Mouse (Mus musculus) hindbrain, embryonic 11.5 days (tissue): ENCODE measurements at regions not wholly inside any gene's neighbourhood (a gene's known extent, or its start where the extent isn't known, plus 50 kb on each side); places are given as distances from the start of the nearest gene placed in this dataset.

ENCODE experiments used
- ATAC-seq: fragments of 200-750 bp; cut with Nextera tagmentation; 2 replicates; pipeline ENCODE4 v1.8.0; 2017; ENCODE audit warnings: mild to moderate bottlenecking, moderate TSS enrichment, moderate library complexity; ENCODE audit not compliant: low FRiP score
- DNase-seq: peaks from one replicate; pipeline ENCODE4 v3.0.0-alpha.2; 2015; ENCODE audit warnings: low spot score
- H3K27ac ChIP-seq: fragments of 300-500 bp; sonication (generic); 2 replicates; pipeline ENCODE4 v1.5.1; 2014; ENCODE audit warnings: mild to moderate bottlenecking, low read depth, low read length
- H3K27me3 ChIP-seq: fragments of 300-500 bp; sonication (generic); 2 replicates; pipeline ENCODE4 v1.6.1; 2014; ENCODE audit warnings: mild to moderate bottlenecking, low read length, moderate library complexity, mixed read lengths; ENCODE audit not compliant: control insufficient read depth, insufficient read depth
- H3K36me3 ChIP-seq: fragments of 300-500 bp; sonication (generic); 2 replicates; pipeline ENCODE4 v1.6.1; 2014; ENCODE audit warnings: mild to moderate bottlenecking, low read length, moderate library complexity, mixed read lengths; ENCODE audit not compliant: control insufficient read depth, insufficient read depth
- H3K4me1 ChIP-seq: fragments of 300-500 bp; sonication (generic); replicated peaks from 2 replicates; pipeline ENCODE4 v1.6.1; 2014; ENCODE audit warnings: low read length, mixed read lengths; ENCODE audit not compliant: control insufficient read depth, insufficient read depth
- H3K4me2 ChIP-seq: fragments of 300-500 bp; sonication (generic); replicated peaks from 2 replicates; pipeline ENCODE4 v1.6.1; 2014; ENCODE audit warnings: mild to moderate bottlenecking, low read depth, low read length
- H3K4me3 ChIP-seq: fragments of 300-500 bp; sonication (generic); 2 replicates; pipeline ENCODE4 v1.5.1; 2014; ENCODE audit warnings: low read depth, low read length
- H3K9ac ChIP-seq: fragments of 300-500 bp; sonication (generic); 2 replicates; pipeline ENCODE4 v1.6.1; 2014; ENCODE audit warnings: low read depth, low read length
- H3K9me3 ChIP-seq: fragments of 300-500 bp; sonication (generic); 2 replicates; pipeline ENCODE4 v1.6.1; 2016; ENCODE audit warnings: low read length; ENCODE audit not compliant: control insufficient read depth
- WGBS: fragments of 180-500 bp; shearing (Covaris S2); extraction: QIAGEN DNeasy Blood & Tissue Kit; methylation state at CpG from one replicate; pipeline ENCODE4 v1.1.7; 2014; 5-methylcytosine and 5-hydroxymethylcytosine counted together

DNA sequence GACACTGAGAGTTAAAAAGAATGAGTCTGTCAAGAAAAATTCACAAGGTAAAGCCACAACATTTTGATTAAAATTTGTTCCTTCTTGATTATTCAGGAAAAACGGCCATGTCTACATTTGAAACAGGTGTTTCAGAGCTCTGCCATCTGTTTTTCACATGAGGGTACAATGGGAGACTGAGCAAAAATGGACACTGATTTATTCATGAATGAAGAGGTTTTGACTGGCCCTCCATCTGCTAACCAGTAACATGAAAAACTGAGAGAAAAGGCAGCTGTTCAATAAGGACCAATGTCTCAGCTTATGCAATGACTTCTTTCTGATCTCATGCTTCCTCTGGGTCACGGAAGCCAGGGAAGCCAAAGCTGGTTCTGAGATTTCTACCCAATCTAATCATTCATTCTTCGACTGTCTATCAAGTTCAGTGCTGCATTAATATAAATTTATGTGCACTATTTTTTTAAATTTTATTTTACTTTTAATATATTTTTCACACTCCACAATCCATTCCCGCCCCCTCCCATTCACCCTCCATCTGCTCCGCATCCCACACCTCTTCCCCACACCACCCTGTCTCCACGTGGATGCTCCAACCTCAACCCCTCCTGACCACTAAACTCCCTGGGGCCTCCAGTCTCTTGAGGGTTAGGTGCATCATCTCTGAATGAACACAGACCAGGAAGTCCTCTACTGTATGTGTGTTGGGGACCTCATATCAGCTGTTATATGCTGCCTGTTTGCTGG, 1372.4 kb upstream of the Sel1l start:
- Histone ChIP-seq H3K27me3 (no peaks in the 10 kb centered on the region), H3K9me3 (no peaks in the 10 kb centered on the region), H3K4me2 (no peak overlapping the region), H3K36me3 (no peaks in the 10 kb centered on the region), H3K9ac (no peak overlapping the region), H3K27ac (no peak overlapping the region), H3K4me3 (no peak overlapping the region), H3K4me1 (no peaks in the 10 kb centered on the region)
- 67% methylated on average over 6 of the region's 6 CpGs for WGBS
- ATAC-seq (peak; percentile 79), DNase-seq (peak; percentile 10)

DNA sequence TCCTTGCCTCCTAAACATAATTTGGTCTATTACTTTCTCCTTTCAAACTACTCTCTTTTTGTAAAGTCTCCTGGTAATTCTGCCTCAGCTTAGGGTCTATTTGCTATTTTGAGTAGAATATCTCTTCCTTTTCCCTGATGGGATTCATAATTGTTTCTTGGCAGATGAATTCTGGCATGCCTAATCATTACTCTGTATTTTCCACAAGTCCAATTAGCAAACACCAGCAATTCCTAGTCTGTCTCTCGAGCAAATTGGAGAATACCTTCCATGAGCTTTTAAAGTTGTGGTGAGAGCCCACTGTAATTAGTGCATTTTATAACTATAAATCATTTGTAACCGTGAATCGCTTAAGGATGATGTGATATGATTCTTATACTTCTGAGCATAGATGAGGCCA, 1358.6 kb upstream of the Sel1l start:
- Histone ChIP-seq H3K27ac (no peak overlapping the region), H3K9me3 (no peaks in the 10 kb centered on the region), H3K4me3 (no peak overlapping the region), H3K36me3 (no peaks in the 10 kb centered on the region), H3K9ac (no peak overlapping the region), H3K4me2 (no peak overlapping the region), H3K27me3 (no peaks in the 10 kb centered on the region), H3K4me1 (no peaks in the 10 kb centered on the region)
- DNase-seq (no peak), ATAC-seq (no peak)
- WGBS, result 89% methylated on average over 3 of the region's 3 CpGs

GRCm38 (mm10) chr12:93188940-93189339, 1340.0 kb upstream of the Sel1l start:
- DNase-seq, result no peak
- 77% methylated on average over 1 of the region's 1 CpGs for WGBS
- no peaks in the 10 kb centered on the region for H3K9me3 ChIP-seq
- ATAC-seq, result no peak
- no peaks in the 10 kb centered on the region for H3K36me3 ChIP-seq
- H3K4me2 ChIP-seq, result no peak overlapping the region
- H3K27ac ChIP-seq, result no peak overlapping the region
- H3K9ac ChIP-seq, result no peak overlapping the region
- H3K4me1 ChIP-seq, result no peaks in the 10 kb centered on the region
- no peak overlapping the region for H3K4me3 ChIP-seq
- H3K27me3 ChIP-seq, result no peaks in the 10 kb centered on the region

DNA sequence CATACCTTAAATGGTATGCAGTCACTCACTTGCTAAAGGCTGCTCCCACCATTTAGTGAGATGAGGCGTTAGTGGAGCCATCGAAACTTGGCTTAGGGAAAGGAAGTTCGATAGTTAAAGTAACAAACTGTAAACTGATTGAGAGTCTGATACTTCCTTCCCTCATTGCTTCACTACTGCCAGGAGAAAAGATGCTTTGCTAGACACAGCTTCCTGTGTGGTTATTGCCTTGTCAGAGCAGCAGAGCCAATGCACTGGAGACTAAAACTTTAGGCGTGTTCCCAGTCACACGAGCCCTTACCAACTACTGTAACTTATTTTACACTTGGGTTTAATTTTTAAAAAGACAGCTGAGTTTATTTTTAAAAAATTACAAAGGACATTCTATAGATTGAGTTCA, 1324.8 kb upstream of the Sel1l start:
- H3K9ac ChIP-seq, result no peak overlapping the region
- no peak overlapping the region for H3K4me2 ChIP-seq
- no peak overlapping the region for H3K27ac ChIP-seq
- no peaks in the 10 kb centered on the region for H3K4me1 ChIP-seq
- no peaks in the 10 kb centered on the region for H3K36me3 ChIP-seq
- H3K4me3 ChIP-seq, result no peak overlapping the region
- H3K9me3 ChIP-seq, result no peaks in the 10 kb centered on the region
- ATAC-seq, result no peak
- no peak for DNase-seq
- WGBS, result 91% methylated on average over 5 of the region's 5 CpGs
- H3K27me3 ChIP-seq, result no peaks in the 10 kb centered on the region

DNA sequence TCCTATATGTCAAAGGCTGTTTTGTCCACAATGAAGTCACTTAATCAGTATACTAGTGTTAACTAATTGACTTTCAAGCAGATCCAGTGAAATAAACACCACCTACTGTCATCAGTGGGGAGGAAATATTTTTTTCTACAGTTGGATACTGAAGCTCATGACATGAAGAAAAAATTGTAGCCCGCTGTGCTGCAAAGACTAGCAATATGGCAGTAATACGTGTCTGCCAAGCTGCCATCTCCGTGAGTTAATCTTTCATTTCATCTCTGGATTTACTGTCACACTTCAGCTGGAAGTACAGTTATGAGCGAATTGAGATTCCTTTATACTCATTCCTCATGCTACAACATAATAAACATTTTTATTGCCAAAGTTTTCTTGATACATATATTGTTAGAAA, 1311.3 kb upstream of the Sel1l start:
- H3K9ac ChIP-seq, result no peak overlapping the region
- no peak overlapping the region for H3K27ac ChIP-seq
- 92% methylated on average over 4 of the region's 4 CpGs for WGBS
- no peaks in the 10 kb centered on the region for H3K36me3 ChIP-seq
- no peaks in the 10 kb centered on the region for H3K27me3 ChIP-seq
- no peak overlapping the region for H3K4me3 ChIP-seq
- H3K4me1 ChIP-seq, result no peaks in the 10 kb centered on the region
- DNase-seq, result no peak
- no peak overlapping the region for H3K4me2 ChIP-seq
- no peak for ATAC-seq
- H3K9me3 ChIP-seq, result no peaks in the 10 kb centered on the region

GRCm38 (mm10) chr12:93152618-93153245, 1303.8 kb upstream of the Sel1l start:
- Histone ChIP-seq H3K36me3 (no peaks in the 10 kb centered on the region), H3K4me3 (no peak overlapping the region), H3K27ac (no peak overlapping the region), H3K4me1 (no peaks in the 10 kb centered on the region), H3K9ac (no peak overlapping the region), H3K4me2 (no peak overlapping the region), H3K9me3 (no peaks in the 10 kb centered on the region), H3K27me3 (no peaks in the 10 kb centered on the region)
- DNase-seq (peak; percentile 72), ATAC-seq (no peak)
- WGBS, result 55% methylated on average over 6 of the region's 6 CpGs

DNA sequence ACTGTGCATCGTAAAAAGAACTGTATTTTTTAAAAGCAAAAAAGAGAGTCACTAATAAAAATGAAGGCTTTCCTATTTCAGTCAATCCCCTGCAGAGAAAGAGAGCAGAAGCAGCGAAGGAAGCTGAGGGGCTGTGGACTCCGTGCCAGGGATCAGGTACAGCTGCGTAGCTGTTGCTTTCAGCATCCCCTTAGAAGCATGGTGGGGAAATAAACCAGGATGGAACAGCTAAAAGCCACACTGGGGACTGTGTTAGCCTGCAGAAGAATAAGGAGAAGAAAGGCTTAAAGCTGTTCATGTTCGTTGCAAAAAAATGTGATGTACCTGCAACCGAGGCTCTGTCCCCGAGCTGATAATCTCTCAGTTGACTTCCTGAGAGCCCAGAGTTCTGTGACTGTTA, 1302.6 kb upstream of the Sel1l start:
- H3K4me1 ChIP-seq, result no peaks in the 10 kb centered on the region
- H3K4me3 ChIP-seq, result no peak overlapping the region
- no peaks in the 10 kb centered on the region for H3K36me3 ChIP-seq
- no peak overlapping the region for H3K4me2 ChIP-seq
- 86% methylated on average over 7 of the region's 7 CpGs for WGBS
- no peak overlapping the region for H3K27ac ChIP-seq
- DNase-seq (no peak), ATAC-seq (no peak)
- no peaks in the 10 kb centered on the region for H3K9me3 ChIP-seq
- H3K27me3 ChIP-seq, result no peaks in the 10 kb centered on the region
- H3K9ac ChIP-seq, result no peak overlapping the region

DNA sequence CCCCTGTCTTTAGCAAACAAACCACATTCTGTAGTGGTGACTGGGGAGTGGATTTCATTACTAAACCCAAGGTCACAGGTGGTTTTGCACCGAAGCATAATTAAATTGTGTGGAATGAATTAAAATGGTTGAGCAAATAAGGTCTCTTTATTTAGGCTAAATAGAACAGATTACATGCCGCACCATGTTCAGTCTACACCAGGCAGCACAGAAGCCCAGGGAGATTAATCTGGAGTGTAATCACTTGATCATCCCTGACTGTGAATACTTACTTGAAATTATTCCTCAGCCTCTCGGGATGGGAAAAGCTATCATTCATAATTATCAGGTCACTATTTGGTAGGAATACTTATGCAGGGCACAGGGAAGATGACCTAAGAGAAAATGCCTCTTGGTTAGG, 1293.3 kb upstream of the Sel1l start:
- peak; percentile 43; the same call in 1 of the 2 replicates for ATAC-seq
- no peak overlapping the region for H3K4me2 ChIP-seq
- no peak overlapping the region for H3K4me3 ChIP-seq

DNA sequence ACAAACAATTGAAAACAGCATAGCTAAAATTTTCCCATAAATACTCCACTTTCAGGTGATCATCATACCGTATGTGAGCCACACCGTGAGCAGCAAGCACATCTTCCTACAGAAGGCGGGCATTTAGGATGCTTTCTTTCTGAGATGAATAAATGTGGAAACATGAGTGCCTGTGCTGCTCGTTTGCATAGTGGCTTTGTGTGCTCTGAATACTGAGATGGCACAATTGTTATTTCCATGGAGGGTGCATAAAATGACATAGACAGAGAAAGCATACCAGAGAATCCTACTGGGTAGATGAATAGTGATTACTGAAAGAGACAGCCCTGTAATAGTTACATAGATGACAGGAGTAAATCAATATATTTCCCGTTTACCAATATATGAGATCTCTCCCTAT, 1287.4 kb upstream of the Sel1l start:
- Histone ChIP-seq H3K27me3 (no peaks in the 10 kb centered on the region), H3K9ac (no peak overlapping the region), H3K9me3 (no peaks in the 10 kb centered on the region), H3K27ac (no peak overlapping the region), H3K4me3 (no peak overlapping the region), H3K4me2 (no peak overlapping the region), H3K4me1 (no peaks in the 10 kb centered on the region), H3K36me3 (no peaks in the 10 kb centered on the region)
- ATAC-seq (peak; percentile 51), DNase-seq (peak; percentile 8)
- WGBS, result 70% methylated on average over 5 of the region's 5 CpGs

More for the DNA sequence above, 1293.3 kb upstream of the Sel1l start:
- Histone ChIP-seq H3K9me3 (no peaks in the 10 kb centered on the region), H3K27me3 (no peaks in the 10 kb centered on the region), H3K27ac (no peak overlapping the region), H3K36me3 (no peaks in the 10 kb centered on the region), H3K9ac (no peak overlapping the region), H3K4me1 (no peaks in the 10 kb centered on the region)
- WGBS, result 73% methylated on average over 3 of the region's 3 CpGs
- no peak for DNase-seq
